Mouse (Mus musculus) spleen, adult 2 months (tissue): Measurements from ENCODE around the gene Epor. TPM values are rescaled to one million over a fixed set of nuclear protein-coding genes. Genes with fewer than 3 reads are reported as not detected.

Source experiments
- DNase-seq, 2 experiments: peaks; one replicate each; pipeline versions ENCODE4 v3.0.0 to v3.0.0-alpha.2; 2012 to 2021; ENCODE audit warnings: low spot score in 2 of 2, low read depth in 1 of 2
- H3K27ac ChIP-seq: fragments of 200-500 bp; 2 replicates; pipeline ENCODE4 v1.5.1; 2012; ENCODE audit warnings: low read length, inconsistent platforms; ENCODE audit not compliant: insufficient read depth
- H3K27me3 ChIP-seq: fragments of 200-500 bp; 2 replicates; pipeline ENCODE4 v1.6.1; 2012; ENCODE audit warnings: mild to moderate bottlenecking, moderate library complexity, low read length, inconsistent platforms; ENCODE audit not compliant: control insufficient read depth, insufficient read depth
- H3K36me3 ChIP-seq: fragments of 200-500 bp; 2 replicates; pipeline ENCODE4 v1.6.1; 2012; ENCODE audit warnings: mild to moderate bottlenecking, low read length, inconsistent platforms; ENCODE audit not compliant: control insufficient read depth, insufficient read depth
- H3K4me1 ChIP-seq: fragments of 200-500 bp; 2 replicates; pipeline ENCODE4 v1.6.1; 2011; ENCODE audit warnings: inconsistent platforms; ENCODE audit not compliant: control insufficient read depth, insufficient read depth, insufficient read length
- H3K4me3 ChIP-seq: fragments of 200-500 bp; 2 replicates; pipeline ENCODE4 v1.5.1; 2011; ENCODE audit warnings: mild to moderate bottlenecking, inconsistent platforms; ENCODE audit not compliant: insufficient read depth, insufficient read length; ENCODE audit errors: extremely low read depth
- CTCF ChIP-seq: fragments of 200-500 bp; IDR thresholded peaks from 2 replicates; pipeline ENCODE4 v1.5.1; 2011; ENCODE audit warnings: mild to moderate bottlenecking, inconsistent platforms; ENCODE audit not compliant: insufficient read depth, insufficient read length, insufficient replicate concordance; ENCODE audit errors: extremely low read depth
- POLR2A ChIP-seq: fragments of 200-500 bp; IDR thresholded peaks from 2 replicates; pipeline ENCODE4 v1.6.1; 2011; ENCODE audit warnings: low read depth, low read length, inconsistent platforms
- WGBS: fragments of 180-500 bp; shearing (Covaris S2); methylation state at CpG from one replicate; pipeline ENCODE4 v1.1.7; 2018; 5-methylcytosine and 5-hydroxymethylcytosine counted together
- polyA plus RNA-seq: library from polyadenylated mRNA; depleted of rRNA; stranded (reverse); fragments of >200 nt; gene quantifications from 2 replicates; pipeline ENCODE4 v1.2.3, GENCODE M21; 2012

The Epor gene
- polyA plus RNA-seq, 1 experiment = 49.5 TPM

GRCm38 (mm10) chr9:21932006-21932405 is 31.3 kb downstream of the Epor start:
- H3K27ac ChIP-seq = no peak overlapping the region
- no peak for TF ChIP-seq CTCF
- TF ChIP-seq POLR2A = no peak
- no peaks in the 10 kb centered on the region for H3K27me3 ChIP-seq
- DNase-seq = no peak
- 76% methylated on average over 2 of the region's 2 CpGs for WGBS
- no peaks in the 10 kb centered on the region for H3K36me3 ChIP-seq
- peaks cover 4% of the 10 kb centered on the region; the same call in 1 of the 2 replicates for H3K4me1 ChIP-seq
- H3K4me3 ChIP-seq = no peak overlapping the region

- no peaks in the 10 kb centered on the region for H3K36me3 ChIP-seq
- H3K4me3 ChIP-seq = no peak overlapping the region
- no peaks in the 10 kb centered on the region for H3K27me3 ChIP-seq
- TF ChIP-seq POLR2A = no peak
- no peak for TF ChIP-seq CTCF
- 84% methylated on average over 3 of the region's 3 CpGs for WGBS
- H3K4me1 ChIP-seq = no peaks in the 10 kb centered on the region; the same call in 1 of the 2 replicates
- H3K27ac ChIP-seq = no peak overlapping the region
- no peak for DNase-seq
Measured at GRCm38 (mm10) chr9:21929208-21929607, 34.1 kb downstream of the Epor start.

GRCm38 (mm10) chr9:21927208-21927753 is 36.0 kb downstream of the Epor start, which contains the start of the genes Ccdc159 and Tmem205:
Ccdc159 (plus strand) TSS chr9:21927471.
Tmem205 (minus strand) TSS chr9:21927556.
- no peak for DNase-seq
- no peaks in the 10 kb centered on the region for H3K27me3 ChIP-seq
- 1% methylated on average over 28 of the region's 28 CpGs for WGBS
- no peak within 1 kb of the TSS for H3K27ac ChIP-seq
- H3K4me3 ChIP-seq = peak within 1 kb of the TSS; percentile 44
- TF ChIP-seq CTCF (no peak), POLR2A (no peak)
- no peaks in the 10 kb centered on the region; the same call in none of the 2 replicates for H3K4me1 ChIP-seq
- no peaks in the 10 kb centered on the region for H3K36me3 ChIP-seq

- Histone ChIP-seq H3K27ac (no peak overlapping the region), H3K36me3 (no peaks in the 10 kb centered on the region), H3K4me3 (peak overlapping the region; percentile 44), H3K27me3 (no peaks in the 10 kb centered on the region), H3K4me1 (no peaks in the 10 kb centered on the region; the same call in none of the 2 replicates)
- TF ChIP-seq CTCF (no peak), POLR2A (no peak)
- WGBS = 10% methylated on average over 6 of the region's 6 CpGs
- no peak for DNase-seq
Measured at GRCm38 (mm10) chr9:21926784-21927183, 36.5 kb downstream of the Epor start.

GRCm38 (mm10) chr9:21926155-21926554 is 37.2 kb downstream of the Epor start:
- TF ChIP-seq POLR2A (no peak), CTCF (no peak)
- no peak for DNase-seq
- Histone ChIP-seq H3K4me3 (no peak overlapping the region), H3K27ac (no peak overlapping the region), H3K27me3 (no peaks in the 10 kb centered on the region), H3K4me1 (no peaks in the 10 kb centered on the region; the same call in none of the 2 replicates), H3K36me3 (no peaks in the 10 kb centered on the region)
- WGBS = 72% methylated on average over 6 of the region's 6 CpGs

- no peak for DNase-seq
- H3K4me1 ChIP-seq = no peaks in the 10 kb centered on the region; the same call in none of the 2 replicates
- H3K27ac ChIP-seq = no peak overlapping the region
- no peaks in the 10 kb centered on the region for H3K36me3 ChIP-seq
- TF ChIP-seq CTCF (no peak), POLR2A (no peak)
- WGBS = 87% methylated on average over 1 of the region's 1 CpGs
- no peak overlapping the region for H3K4me3 ChIP-seq
- no peaks in the 10 kb centered on the region for H3K27me3 ChIP-seq
Measured at GRCm38 (mm10) chr9:21925506-21925905, 37.8 kb downstream of the Epor start.

GRCm38 (mm10) chr9:21925034-21925433 is 38.3 kb downstream of the Epor start:
- Histone ChIP-seq H3K4me1 (no peaks in the 10 kb centered on the region; the same call in none of the 2 replicates), H3K36me3 (no peaks in the 10 kb centered on the region), H3K27ac (no peak overlapping the region), H3K27me3 (no peaks in the 10 kb centered on the region), H3K4me3 (no peak overlapping the region)
- WGBS = 82% methylated on average over 3 of the region's 3 CpGs
- TF ChIP-seq CTCF (no peak), POLR2A (no peak)
- no peak for DNase-seq
